Mouse (Mus musculus) frontal cortex, postnatal 25 days (tissue): ENCODE data around the gene Adm.
A peak's percentile ranks its signal among the peaks of the same experiment; 100 is the strongest.
"Not testable (repeated sequence)": the region's sequence is repeated elsewhere in the genome, so short reads cannot be mapped to it uniquely, and the experiment has no call there.

Experiments
- DNase-seq, 2 experiments: peaks; one replicate each; pipeline ENCODE4 v3.0.0; 2022; ENCODE audit warnings: low spot score in 2 of 2

Adm gene

GRCm38 (mm10) chr7:110627486-110628272, at the start of gene Adm:
TSS of gene Adm (plus strand) at chr7:110627661.
- DNase-seq: peak; percentile 38 to 40

- DNase-seq: no peak
Measured at GRCm38 (mm10) chr7:110583705-110584104, 43.8 kb upstream of the Adm start.

GRCm38 (mm10) chr7:110584159-110584558, 43.3 kb upstream of the Adm start:
- no peak for DNase-seq

GRCm38 (mm10) chr7:110585250-110585649, 42.2 kb upstream of the Adm start:
- DNase-seq: no peak

GRCm38 (mm10) chr7:110587721-110588120, 39.7 kb upstream of the Adm start:
- no peak for DNase-seq

- DNase-seq: not testable (repeated sequence)
Measured at GRCm38 (mm10) chr7:110593991-110594390, 33.5 kb upstream of the Adm start.

- no peak for DNase-seq
Measured at GRCm38 (mm10) chr7:110597141-110597540, 30.3 kb upstream of the Adm start.

GRCm38 (mm10) chr7:110605476-110605875, 22.0 kb upstream of the Adm start:
- DNase-seq: no peak

GRCm38 (mm10) chr7:110606906-110607305, 20.6 kb upstream of the Adm start:
- DNase-seq: no peak

GRCm38 (mm10) chr7:110613381-110614132, 13.9 kb upstream of the Adm start:
- DNase-seq: no peak

- DNase-seq: peak; percentile 50 to 56
Measured at GRCm38 (mm10) chr7:110614133-110615063, 13.1 kb upstream of the Adm start, which contains the start of gene Sbf2. TSS of gene Sbf2 (minus strand) at chr7:110614922.

GRCm38 (mm10) chr7:110615151-110615631, 12.3 kb upstream of the Adm start:
- peak; percentile 31 to 37 for DNase-seq

- DNase-seq: no peak
Measured at GRCm38 (mm10) chr7:110615792-110616191, 11.7 kb upstream of the Adm start.

GRCm38 (mm10) chr7:110619086-110619611, 8.3 kb upstream of the Adm start:
- no peak for DNase-seq

- no peak for DNase-seq
Measured at GRCm38 (mm10) chr7:110624067-110624466, 3.4 kb upstream of the Adm start.

- no peak for DNase-seq
Measured at GRCm38 (mm10) chr7:110624961-110625360, 2.5 kb upstream of the Adm start.

GRCm38 (mm10) chr7:110625489-110625888, 2.0 kb upstream of the Adm start:
- no peak for DNase-seq

GRCm38 (mm10) chr7:110626186-110627098, 1.0 kb upstream of the Adm start:
- DNase-seq: no peak

GRCm38 (mm10) chr7:110627099-110627482, 370 bp upstream of the Adm start:
- DNase-seq: no peak

GRCm38 (mm10) chr7:110628273-110628600, 776 bp downstream of the Adm start:
- no peak for DNase-seq
